Mouse (Mus musculus) C2C12 (cell line): ENCODE results near the gene Usp3. TPM values are rescaled to one million over a fixed set of nuclear protein-coding genes. Genes with fewer than 3 reads are reported as not detected.

Experiments
- H3K27me3 ChIP-seq: one replicate; pipeline ENCODE4 v1.6.1; 2011; ENCODE audit not compliant: control insufficient read depth, insufficient read depth, insufficient read length
- H3K36me3 ChIP-seq: one replicate; pipeline ENCODE4 v1.6.1; 2011; ENCODE audit not compliant: control insufficient read depth, insufficient read depth
- H3K4me3 ChIP-seq: one replicate; pipeline ENCODE4 v1.5.1; 2011; ENCODE audit warnings: mild to moderate bottlenecking, control low read depth; ENCODE audit not compliant: poor library complexity, insufficient read depth, severe bottlenecking
- H3K79me2 ChIP-seq: one replicate; pipeline ENCODE4 v1.6.1; 2011; ENCODE audit not compliant: control insufficient read depth, insufficient read depth
- H3K79me3 ChIP-seq: one replicate; pipeline ENCODE4 v1.6.1; 2011; ENCODE audit warnings: low read depth, control low read depth
- H3ac ChIP-seq: one replicate; pipeline ENCODE3; 2011; ENCODE audit warnings: low read depth; ENCODE audit not compliant: control insufficient read depth, insufficient read length
- CTCF ChIP-seq: IDR thresholded peaks from one replicate; pipeline ENCODE4 v1.5.1; 2011; ENCODE audit not compliant: control insufficient read depth, insufficient read depth, insufficient read length
- MAX ChIP-seq: IDR thresholded peaks from one replicate; pipeline ENCODE4 v1.6.1; 2011; ENCODE audit warnings: mild to moderate bottlenecking, control low read depth
- polyA plus RNA-seq: library from polyadenylated mRNA; unstranded; fragments of >200 nt; fragmentation: generic; extraction: Trizol; gene quantifications from one replicate; pipeline ENCODE4 v1.2.1, GENCODE M21; 2012; ENCODE audit warnings: missing spikeins

Gene Usp3
- polyA plus RNA-seq, 1 experiment, result 12.1 TPM

- TF ChIP-seq MAX (no peak), CTCF (peak; percentile 9)
- Histone ChIP-seq H3K79me2 (no peaks in the 10 kb centered on the region), H3K4me3 (no peak overlapping the region), H3K36me3 (peaks cover 36% of the 10 kb centered on the region), H3K27me3 (no peaks in the 10 kb centered on the region), H3K79me3 (no peaks in the 10 kb centered on the region), H3ac (no peak overlapping the region)
Measured at GRCm38 (mm10) chr9:66465087-66465486, 127.9 kb downstream of the Usp3 start.

Other genes starting within 250 kb of the Usp3 start
- 7.8 TPM for gene Herc1, start 242.7 kb downstream of the Usp3 start, polyA plus RNA-seq
- gene Fbxl22, start 78.5 kb downstream of the Usp3 start, polyA plus RNA-seq, result 0.30 TPM
- 0.06 TPM for gene Car12, start 120.5 kb upstream of the Usp3 start, polyA plus RNA-seq
- gene Aph1b, start 202.3 kb upstream of the Usp3 start, polyA plus RNA-seq, result 3.2 TPM
- not detected for gene Gm10647, start 203.9 kb upstream of the Usp3 start, polyA plus RNA-seq
- 0.49 TPM for gene Aph1c, start 241.6 kb upstream of the Usp3 start, polyA plus RNA-seq